Mouse (Mus musculus): ENCODE results near the gene Timm10.

GRCm38 (mm10) chr2:84840016-84840747 lies 13.4 kb downstream of the Timm10 start:
- TF ChIP-seq POLR2A (IDR thresholded peaks at IDR 0.05; ENCODE audit: low read depth, low read length), result peak; percentile 33; the same call in 1 of the 2 replicates
- TF ChIP-seq CTCF (IDR thresholded peaks at IDR 0.05; ENCODE audit: borderline replicate concordance, insufficient read depth, low read length), result no peak

Measured in embryonic fibroblast, embryonic 13.5 days (primary cell).